18 mouse cellular contexts compared by ENCODE assay signal in genomic region chr6:108731107-108731630, GRCm38 (mm10). TPM values are rescaled to one million over a fixed set of nuclear protein-coding genes. Genes with fewer than 3 reads are reported as not detected.
DNase-seq lines count a peak whose midpoint lies in the region; ATAC-seq lines count a peak whose summit lies in the region.
"Had no signal": no experiment of that assay in that cellular context is flagged by ENCODE, and none has a peak within 500 bp of the region (broad histone marks: within the 10 kb centered on the region; RNA-seq: fewer than 3 reads in every experiment).

No protein-coding gene starts in this region.

- no peaks in the 10 kb centered on the region for H3K36me3 ChIP-seq in splenic B cell, adult 2 months (ENCODE audit: control insufficient read depth, insufficient read depth, low read length, poor library complexity, severe bottlenecking)
- H3K36me3 ChIP-seq: embryonic facial prominence, embryonic 12.5 days; hindbrain, embryonic 12.5 days; neural tube, embryonic 12.5 days had no signal

- no peak for ATAC-seq in granulocyte monocyte progenitor cell, adult 5-6 weeks (replicated peaks; ENCODE audit: poor library complexity, severe bottlenecking)
- ATAC-seq: forebrain, embryonic 14.5 days had no signal

- no peaks in the 10 kb centered on the region for H3K27me3 ChIP-seq in splenic B cell, adult 2 months (ENCODE audit: control insufficient read depth, insufficient read depth, low read length, poor library complexity, severe bottlenecking)
- H3K27me3 ChIP-seq: embryonic facial prominence, embryonic 12.5 days; hindbrain, embryonic 12.5 days; neural tube, embryonic 12.5 days had no signal

- peak; percentile 79 for DNase-seq in heart, adult 11 months
- DNase-seq in heart, postnatal 4 days, result no peak
- DNase-seq in lung, postnatal 36 days, result peak; percentile 8
- no peak for DNase-seq in lung, postnatal 4 days
- DNase-seq in ES-CJ7 (ENCODE audit: low read depth, low spot score), result peak; percentile 44
- peak; percentile 53 for DNase-seq in splenic B cell, adult 2 months (ENCODE audit: low read depth, low spot score)
- DNase-seq: adrenal gland, postnatal 36 days; cerebellum, adult 18-20 months; gastrocnemius, postnatal 25 days; layer of hippocampus, postnatal 36 days; lung, postnatal 10 days; right cerebral cortex, postnatal 4 days; thymus, postnatal 36 days had no signal

RNA-seq across cellular contexts. Expression of gene Arl8b, which starts 51.7 kb away (rescaled TPM):
- 10 to 100 TPM; 77.8 to 79.9 TPM for total RNA-seq in heart, postnatal 4 days (2021)
- 96.8 and 113 TPM in 2 replicates for total RNA-seq in granulocyte monocyte progenitor cell, adult 5-6 weeks (2014; fragmentation: Nextera tagmentation)
- 59.2 and 91.6 TPM in 2 replicates for total RNA-seq in granulocyte monocyte progenitor cell, adult 5-6 weeks (2017)

Comparison
In these comparisons a context has a peak if more than half of its experiments do, and no peak if none do; other contexts are left out.
1. DNase-seq: peak in heart, adult 11 months (single experiment), lung, postnatal 36 days (single experiment), ES-CJ7 (single experiment) and splenic B cell, adult 2 months (single experiment); none in heart, postnatal 4 days (single experiment) and lung, postnatal 4 days (0 of 2).